Mouse (Mus musculus) heart, embryonic 11.5 days (tissue): ENCODE measurements around the gene Purb. TPM values are rescaled to one million over a fixed set of nuclear protein-coding genes. Genes with fewer than 3 reads are reported as not detected.

ENCODE experiments used
- ATAC-seq: fragments of 200-750 bp; cut with Nextera tagmentation; replicated peaks from 2 replicates; pipeline ENCODE4 v1.8.0; 2017; ENCODE audit warnings: moderate library complexity; ENCODE audit not compliant: insufficient number of reproducible peaks, low FRiP score, low TSS enrichment
- H3K27ac ChIP-seq: fragments of 300-500 bp; sonication (generic); 2 replicates; pipeline ENCODE4 v1.5.1; 2014; ENCODE audit warnings: mild to moderate bottlenecking, low read depth, low read length
- H3K27me3 ChIP-seq: fragments of 300-500 bp; sonication (generic); 2 replicates; pipeline ENCODE4 v1.6.1; 2014; ENCODE audit warnings: mild to moderate bottlenecking, low read length, mixed read lengths; ENCODE audit not compliant: control insufficient read depth, insufficient read depth
- H3K36me3 ChIP-seq: fragments of 300-500 bp; sonication (generic); 2 replicates; pipeline ENCODE4 v1.6.1; 2014; ENCODE audit warnings: mild to moderate bottlenecking, low read length, moderate library complexity, mixed read lengths; ENCODE audit not compliant: control insufficient read depth, insufficient read depth
- H3K4me1 ChIP-seq: fragments of 300-500 bp; sonication (generic); 2 replicates; pipeline ENCODE4 v1.6.1; 2014; ENCODE audit warnings: low read length; ENCODE audit not compliant: control insufficient read depth, insufficient read depth
- H3K4me2 ChIP-seq: fragments of 300-500 bp; sonication (generic); 2 replicates; pipeline ENCODE4 v1.6.1; 2014; ENCODE audit warnings: mild to moderate bottlenecking, moderate library complexity
- H3K4me3 ChIP-seq: fragments of 300-500 bp; sonication (generic); 2 replicates; pipeline ENCODE4 v1.5.1; 2014; ENCODE audit warnings: low read depth, low read length
- H3K9ac ChIP-seq: fragments of 300-500 bp; sonication (generic); 2 replicates; pipeline ENCODE4 v1.6.1; 2014; ENCODE audit warnings: mild to moderate bottlenecking, low read depth, low read length, moderate library complexity
- H3K9me3 ChIP-seq: fragments of 300-500 bp; sonication (generic); replicated peaks from 2 replicates; pipeline ENCODE4 v1.6.1; 2016; ENCODE audit warnings: low read length; ENCODE audit not compliant: control insufficient read depth
- WGBS: fragments of 180-500 bp; shearing (Covaris S2); extraction: QIAGEN DNeasy Blood & Tissue Kit; methylation state at CpG from one replicate; pipeline ENCODE4 v1.1.7; 2014; ENCODE audit not compliant: insufficient replicate concordance; 5-methylcytosine and 5-hydroxymethylcytosine counted together
- polyA plus RNA-seq: library from polyadenylated mRNA; unstranded; fragments of >200 nt; fragmentation: Nextera tagmentation; extraction: Ambion mirVana; gene quantifications from 2 replicates; pipeline ENCODE4 v1.2.1, GENCODE M21; 2014

The Purb gene
- polyA plus RNA-seq, 1 experiment from 2014 or later = 25.5 TPM

DNA sequence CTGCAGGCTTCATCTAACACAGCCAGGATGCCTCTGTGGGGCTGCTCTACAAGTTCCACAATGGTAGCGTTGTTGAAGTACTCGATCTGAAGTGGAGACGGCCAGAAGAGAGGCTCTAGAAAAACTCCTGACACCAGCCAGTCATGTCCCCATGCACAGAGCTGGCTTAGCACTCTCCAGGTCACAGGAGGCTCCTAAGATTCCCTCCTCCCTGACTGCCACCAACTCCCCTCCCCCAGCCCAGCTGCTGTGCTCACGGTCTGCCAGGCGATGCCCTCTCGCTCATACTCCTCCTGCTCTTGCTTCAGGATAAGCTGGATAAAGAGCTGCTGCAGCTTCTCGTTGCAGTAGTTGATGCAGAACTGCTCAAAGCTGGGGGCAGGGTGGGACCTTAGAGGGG is 39.1 kb upstream of the Purb start:
- no peaks in the 10 kb centered on the region for H3K4me1 ChIP-seq
- 29% methylated on average over 7 of the region's 7 CpGs for WGBS
- ATAC-seq = no peak

DNA sequence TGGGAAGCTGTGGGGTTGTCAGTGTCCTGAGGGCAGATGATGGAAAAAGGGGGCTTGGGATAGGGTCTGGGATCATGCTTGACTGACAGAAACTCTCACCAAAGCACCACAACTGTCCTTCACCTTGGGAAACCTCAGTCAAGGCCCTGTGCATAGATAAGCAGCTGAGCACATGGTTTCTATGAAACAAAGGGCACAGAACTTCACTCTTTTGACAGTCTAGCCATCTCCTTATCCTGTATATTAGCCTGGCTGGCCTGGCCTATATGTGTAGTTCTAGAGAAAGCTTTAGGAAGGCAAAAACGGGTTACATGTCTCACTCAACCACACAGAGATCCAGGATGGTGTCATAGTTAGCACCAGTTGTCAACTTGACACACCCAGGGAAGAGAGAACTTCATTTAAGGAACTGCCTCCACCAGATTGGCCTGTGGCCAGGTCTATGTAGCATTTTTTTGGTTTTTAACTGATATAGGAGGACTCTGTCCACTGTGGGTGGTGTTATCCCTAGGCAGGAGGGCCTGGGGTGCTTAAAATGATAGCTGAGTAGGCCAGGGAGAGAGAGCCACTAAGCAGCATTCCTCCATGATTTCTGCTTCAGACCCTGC is 32.7 kb upstream of the Purb start:
- ATAC-seq = no peak
- 47% methylated on average over 1 of the region's 1 CpGs for WGBS
- Histone ChIP-seq H3K36me3 (no peaks in the 10 kb centered on the region), H3K27ac (no peak overlapping the region), H3K4me1 (no peaks in the 10 kb centered on the region), H3K4me2 (no peak overlapping the region), H3K27me3 (no peaks in the 10 kb centered on the region), H3K9me3 (no peaks in the 10 kb centered on the region), H3K4me3 (no peak overlapping the region), H3K9ac (no peak overlapping the region)

More for the DNA sequence above, 39.1 kb upstream of the Purb start:
- Histone ChIP-seq H3K4me2 (no peak overlapping the region), H3K36me3 (no peaks in the 10 kb centered on the region), H3K9ac (no peak overlapping the region), H3K4me3 (no peak overlapping the region), H3K9me3 (no peaks in the 10 kb centered on the region), H3K27me3 (no peaks in the 10 kb centered on the region; the same call in 1 of the 2 replicates), H3K27ac (no peak overlapping the region)

DNA sequence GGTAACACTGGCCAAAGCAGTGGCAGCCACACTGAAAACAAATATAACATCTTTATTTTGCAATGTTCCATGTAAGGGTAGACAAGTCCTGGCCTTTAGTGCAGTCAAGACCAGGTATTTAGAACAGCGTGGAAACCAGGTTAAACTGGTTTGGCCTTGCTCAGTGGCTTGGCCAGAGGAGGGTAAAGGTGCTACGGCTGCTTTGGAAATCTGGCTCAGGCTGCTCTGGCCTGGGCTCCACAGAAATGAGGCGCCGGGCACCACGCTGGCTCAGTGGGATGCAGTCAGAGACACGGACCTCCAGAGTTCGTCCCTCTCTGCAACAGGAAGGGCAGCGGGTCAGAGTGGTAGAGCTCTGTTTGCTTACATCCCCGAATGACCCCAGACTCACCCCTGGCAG is 30.8 kb upstream of the Purb start:
- no peaks in the 10 kb centered on the region for H3K9me3 ChIP-seq
- H3K4me3 ChIP-seq = no peak overlapping the region
- no peaks in the 10 kb centered on the region for H3K36me3 ChIP-seq
- no peak overlapping the region for H3K4me2 ChIP-seq
- H3K27me3 ChIP-seq = no peaks in the 10 kb centered on the region
- 73% methylated on average over 9 of the region's 9 CpGs for WGBS
- no peak overlapping the region for H3K27ac ChIP-seq
- no peak for ATAC-seq
- no peak overlapping the region for H3K9ac ChIP-seq
- H3K4me1 ChIP-seq = no peaks in the 10 kb centered on the region

DNA sequence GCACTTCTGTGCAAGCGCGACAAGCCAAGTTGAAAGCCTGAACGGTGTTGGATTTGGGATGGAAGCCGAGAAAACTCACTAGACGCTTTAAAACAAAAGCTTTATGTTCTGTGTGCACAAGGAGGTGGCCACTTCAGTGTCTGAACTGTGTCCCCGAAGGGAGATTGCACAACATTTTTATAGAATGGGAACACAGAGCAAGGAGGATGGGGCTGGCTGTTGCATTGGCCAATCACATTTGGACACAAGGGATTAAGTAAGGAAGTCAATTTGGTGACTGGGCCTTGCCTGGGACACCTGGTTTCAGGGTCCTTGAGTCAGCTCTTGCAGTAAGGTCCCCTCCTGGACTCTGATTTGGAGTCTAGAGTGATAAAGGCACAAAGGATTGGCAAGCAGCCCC is 29.0 kb upstream of the Purb start:
- Histone ChIP-seq H3K9me3 (no peaks in the 10 kb centered on the region), H3K4me3 (no peak overlapping the region), H3K36me3 (no peaks in the 10 kb centered on the region), H3K4me2 (no peak overlapping the region), H3K9ac (no peak overlapping the region), H3K4me1 (no peaks in the 10 kb centered on the region), H3K27me3 (no peaks in the 10 kb centered on the region), H3K27ac (no peak overlapping the region)
- ATAC-seq = no peak
- 80% methylated on average over 6 of the region's 6 CpGs for WGBS

DNA sequence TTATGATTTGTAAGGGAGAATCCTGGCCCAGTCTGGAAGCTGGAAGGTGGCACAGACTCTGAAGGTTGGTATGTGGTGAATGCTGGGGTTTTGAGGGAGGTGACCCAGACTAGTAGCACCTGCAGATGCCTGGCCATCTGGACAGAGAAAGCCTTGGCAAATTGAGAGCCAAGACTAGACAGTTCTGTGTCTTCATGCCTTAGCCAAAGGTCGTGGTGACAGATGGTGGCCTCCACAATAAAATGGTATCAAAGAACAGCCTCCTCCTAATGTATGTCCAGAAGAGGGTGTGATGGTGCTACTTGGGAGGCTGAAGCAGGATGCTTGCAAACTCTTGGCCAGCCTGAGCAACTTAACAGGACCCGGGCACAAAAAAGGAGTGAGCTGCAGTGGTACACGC is 28.5 kb upstream of the Purb start:
- Histone ChIP-seq H3K9ac (no peak overlapping the region), H3K9me3 (no peaks in the 10 kb centered on the region), H3K4me3 (no peak overlapping the region), H3K4me1 (no peaks in the 10 kb centered on the region), H3K27me3 (no peaks in the 10 kb centered on the region), H3K4me2 (no peak overlapping the region), H3K27ac (no peak overlapping the region), H3K36me3 (no peaks in the 10 kb centered on the region)
- no peak for ATAC-seq
- WGBS = 67% methylated on average over 3 of the region's 3 CpGs

DNA sequence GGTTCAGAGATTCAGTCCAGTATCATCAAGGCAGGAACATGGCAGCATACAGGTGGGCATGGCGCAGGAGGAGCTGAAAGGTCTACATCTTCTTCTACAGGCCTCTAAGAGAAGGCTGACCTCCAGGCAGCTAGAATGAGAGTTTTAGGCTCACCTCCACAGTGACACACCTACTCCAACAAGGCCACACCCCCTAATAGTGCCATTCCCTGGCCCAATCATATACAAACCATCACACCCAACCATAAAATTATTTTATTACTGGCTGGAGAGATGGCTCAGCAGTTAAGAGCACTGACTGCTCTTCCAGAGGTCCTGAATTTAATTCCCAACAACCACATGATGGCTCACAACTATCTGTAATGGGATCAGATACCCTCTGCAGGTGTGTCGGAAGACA is 26.8 kb upstream of the Purb start:
- no peaks in the 10 kb centered on the region for H3K27me3 ChIP-seq
- H3K9me3 ChIP-seq = no peaks in the 10 kb centered on the region
- no peak for ATAC-seq
- H3K9ac ChIP-seq = no peak overlapping the region
- H3K4me1 ChIP-seq = no peaks in the 10 kb centered on the region
- H3K27ac ChIP-seq = no peak overlapping the region
- WGBS = 85% methylated on average over 2 of the region's 2 CpGs
- no peak overlapping the region for H3K4me2 ChIP-seq
- no peak overlapping the region for H3K4me3 ChIP-seq
- H3K36me3 ChIP-seq = no peaks in the 10 kb centered on the region

DNA sequence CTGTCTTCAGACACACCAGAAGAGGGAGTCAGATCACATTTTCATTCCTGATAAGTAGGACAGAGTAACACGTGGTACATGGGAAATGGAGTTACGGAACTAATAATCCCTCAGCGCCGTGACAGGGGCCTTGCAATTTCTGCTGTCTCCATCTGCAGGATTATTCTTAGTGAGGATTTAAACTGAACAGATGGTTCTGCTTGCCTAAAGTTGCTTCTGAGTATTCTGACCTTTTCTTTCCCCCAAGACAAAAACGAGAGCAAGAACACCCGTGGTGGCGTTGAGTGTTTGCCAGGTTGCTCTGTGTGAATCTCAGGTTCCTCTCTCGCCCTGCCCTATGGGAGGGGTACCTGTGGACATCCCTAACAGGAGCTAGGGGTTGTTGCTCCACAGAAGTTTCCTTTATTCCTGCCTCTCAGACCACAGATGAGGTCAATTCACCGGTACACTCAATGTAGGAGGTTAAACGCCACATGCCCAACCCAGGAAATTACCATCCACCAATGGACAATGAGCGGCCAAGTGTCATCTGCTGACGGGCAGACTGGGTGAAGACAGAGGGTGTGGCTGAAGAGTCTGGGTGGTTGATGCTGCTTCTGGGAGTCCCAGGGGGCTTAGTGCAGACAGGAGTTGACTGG is 21.7 kb upstream of the Purb start:
- H3K4me2 ChIP-seq = no peak overlapping the region
- no peaks in the 10 kb centered on the region for H3K27me3 ChIP-seq
- H3K4me3 ChIP-seq = no peak overlapping the region
- no peaks in the 10 kb centered on the region for H3K36me3 ChIP-seq
- no peak overlapping the region for H3K9ac ChIP-seq
- no peak for ATAC-seq
- no peaks in the 10 kb centered on the region for H3K4me1 ChIP-seq
- WGBS = 75% methylated on average over 12 of the region's 12 CpGs
- H3K9me3 ChIP-seq = no peaks in the 10 kb centered on the region
- no peak overlapping the region for H3K27ac ChIP-seq

DNA sequence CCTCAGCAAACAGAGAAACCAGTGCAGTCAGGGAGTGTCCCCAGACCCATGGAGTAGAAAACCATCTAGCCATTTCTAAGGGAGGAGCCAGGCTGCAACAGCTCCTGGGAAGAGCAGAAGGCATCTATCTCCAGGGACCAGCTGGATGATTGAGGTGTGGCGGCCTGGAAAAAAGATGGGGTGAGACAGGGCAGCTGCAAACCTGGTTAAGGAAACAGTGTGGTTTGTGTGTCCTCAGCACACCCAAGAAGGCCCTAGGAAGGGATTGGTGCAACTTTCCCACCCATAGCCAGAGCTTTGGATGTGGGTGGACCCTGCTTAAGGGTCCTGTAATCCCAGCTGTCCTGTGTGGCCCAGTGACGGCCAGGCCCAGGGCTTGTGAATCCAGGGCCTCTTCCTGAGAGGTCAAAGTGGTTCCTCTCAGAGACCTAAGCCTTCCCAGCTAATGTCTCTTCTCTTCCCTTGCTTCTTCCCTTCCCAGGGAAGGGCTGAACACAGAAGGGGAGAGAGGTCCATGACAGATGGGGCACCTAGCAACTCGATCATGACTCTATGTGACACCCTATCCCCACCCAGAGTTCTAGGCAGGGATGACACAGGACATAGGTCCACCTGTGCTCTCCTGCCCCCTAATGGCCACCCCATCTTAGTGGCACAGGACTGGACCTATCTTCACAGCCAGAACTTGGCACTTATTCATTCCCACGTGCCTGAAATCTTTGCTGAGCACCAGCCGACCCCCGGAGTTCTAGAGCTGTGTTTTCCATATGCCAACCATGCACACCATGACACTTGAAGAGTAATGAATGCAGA is 14.2 kb upstream of the Purb start:
- WGBS = 52% methylated on average over 6 of the region's 6 CpGs
- H3K27ac ChIP-seq = no peak overlapping the region
- no peak overlapping the region for H3K4me3 ChIP-seq
- no peaks in the 10 kb centered on the region for H3K36me3 ChIP-seq
- no peaks in the 10 kb centered on the region for H3K27me3 ChIP-seq
- no peak overlapping the region for H3K4me2 ChIP-seq
- no peak for ATAC-seq
- no peaks in the 10 kb centered on the region; the same call in 1 of the 2 replicates for H3K4me1 ChIP-seq
- H3K9me3 ChIP-seq = no peaks in the 10 kb centered on the region
- H3K9ac ChIP-seq = no peak overlapping the region
